Mouse (Mus musculus): ENCODE results near the gene Tox4. TPM values are rescaled to one million over a fixed set of nuclear protein-coding genes. Genes with fewer than 3 reads are reported as not detected.

The Tox4 gene
- polyA plus RNA-seq (2015; fragmentation: Nextera tagmentation; extraction: Ambion mirVana), result 42.8 and 43.2 TPM in 2 replicates

DNA sequence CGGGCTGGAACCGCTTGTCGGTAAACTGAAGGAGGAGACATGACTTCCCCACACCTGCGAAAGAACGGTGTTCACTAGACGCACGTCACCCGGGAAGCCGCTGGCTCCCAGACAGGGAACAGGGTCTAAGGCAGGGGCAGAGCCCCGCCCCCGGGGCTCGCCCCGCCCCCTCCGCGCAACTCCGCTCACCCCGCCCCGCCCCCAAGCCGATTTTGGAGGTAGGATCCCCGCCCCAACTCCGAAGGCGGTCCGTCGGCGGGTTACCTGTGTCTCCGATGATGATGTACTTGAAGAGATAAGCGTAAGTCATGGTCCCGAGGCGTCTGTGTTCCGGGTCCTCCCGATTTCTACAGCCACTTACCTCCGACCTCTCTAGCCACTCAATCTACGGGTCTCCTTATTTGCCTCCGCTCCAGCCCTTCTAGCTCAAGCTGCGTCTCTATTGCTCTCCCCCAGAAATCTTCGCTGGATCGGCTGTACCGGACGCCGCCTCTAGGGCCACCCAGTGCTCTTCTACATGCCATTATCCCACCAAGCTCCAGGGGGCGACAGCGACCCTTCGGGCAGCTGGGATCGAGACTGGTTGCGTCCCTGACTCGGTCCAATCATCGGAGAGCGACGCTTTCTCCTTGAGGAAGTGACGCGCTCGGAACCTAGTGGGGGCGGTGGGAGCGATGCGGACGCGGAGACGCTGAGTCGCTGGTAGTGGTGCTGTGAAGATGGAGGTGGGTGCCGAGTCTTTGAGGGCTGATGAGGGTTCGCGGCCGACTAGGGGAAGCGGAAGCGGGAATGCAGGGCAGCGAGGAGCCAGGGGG, at the start of gene Tox4, which contains the start of gene Rab2b:
TSS of gene Tox4 (plus strand) at position 215 of the 815 bp plus-strand sequence.
TSS of gene Rab2b (minus strand) at position 614 of the 815 bp plus-strand sequence.
- Histone ChIP-seq H3K9me3 (replicated peaks) (no peaks in the 10 kb centered on the region), H3K4me2 (replicated peaks) (peak within 1 kb of the TSS; percentile 64), H3K4me1 (peaks cover 8% of the 10 kb centered on the region), H3K27me3 (no peaks in the 10 kb centered on the region), H3K36me3 (peaks cover 8% of the 10 kb centered on the region), H3K9ac (peak within 1 kb of the TSS; percentile 84), H3K4me3 (replicated peaks) (peak within 1 kb of the TSS; percentile 92), H3K27ac (replicated peaks) (peak within 1 kb of the TSS; percentile 74)
- ATAC-seq (ENCODE audit: insufficient number of reproducible peaks, low FRiP score, low TSS enrichment, low read depth), result peak; percentile 97
- under 1% methylated on average over 65 of the region's 66 CpGs for WGBS

DNA sequence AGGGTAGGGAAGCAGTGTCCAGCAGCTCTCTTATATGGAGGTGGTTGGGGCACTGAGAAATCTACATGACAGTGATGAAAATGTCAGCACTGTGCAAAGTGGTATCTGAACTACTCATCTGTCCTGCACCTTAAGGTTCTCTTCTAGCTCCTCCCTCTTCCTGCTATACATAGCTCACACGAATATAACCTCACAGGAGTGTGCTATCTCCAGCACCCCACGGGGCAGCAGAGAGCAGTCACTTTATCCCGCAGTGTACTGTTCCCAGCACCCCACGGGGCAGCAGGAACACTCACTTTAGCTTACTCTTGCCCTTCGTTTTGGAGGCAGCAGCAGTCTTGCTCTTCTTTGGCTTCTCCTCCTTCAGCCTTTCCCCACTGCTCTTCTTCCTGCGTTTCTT, 46.7 kb upstream of the Tox4 start:
- H3K4me3 ChIP-seq (replicated peaks), result no peak overlapping the region
- H3K36me3 ChIP-seq, result peaks cover 93% of the 10 kb centered on the region
- no peaks in the 10 kb centered on the region for H3K27me3 ChIP-seq
- no peak for ATAC-seq (ENCODE audit: insufficient number of reproducible peaks, low FRiP score, low TSS enrichment, low read depth)
- no peak overlapping the region for H3K9ac ChIP-seq
- no peak overlapping the region for H3K27ac ChIP-seq (replicated peaks)
- WGBS, result 87% methylated on average over 6 of the region's 6 CpGs
- no peak overlapping the region for H3K4me2 ChIP-seq (replicated peaks)
- H3K9me3 ChIP-seq (replicated peaks), result no peaks in the 10 kb centered on the region
- no peaks in the 10 kb centered on the region for H3K4me1 ChIP-seq

DNA sequence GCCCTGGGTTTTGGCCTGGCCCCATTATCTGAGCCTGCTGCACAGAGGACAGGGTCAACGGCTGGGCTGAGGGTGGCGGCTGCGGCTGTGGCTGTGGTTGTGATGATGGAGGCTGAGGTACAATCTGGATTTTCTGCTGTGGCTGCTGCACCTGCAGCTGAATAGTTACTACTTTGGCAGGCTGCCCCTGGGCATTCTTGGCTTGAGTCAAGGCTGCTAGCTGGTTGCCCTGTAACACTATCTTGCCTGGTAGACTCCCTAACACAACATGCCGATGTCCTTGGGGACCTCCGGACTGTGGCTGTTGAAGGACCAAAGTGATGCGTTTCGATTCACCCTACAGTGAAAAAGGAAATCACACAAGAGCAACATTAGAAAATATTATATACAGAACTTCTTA, 43.8 kb upstream of the Tox4 start:
- no peak for ATAC-seq (ENCODE audit: insufficient number of reproducible peaks, low FRiP score, low TSS enrichment, low read depth)
- H3K9me3 ChIP-seq (replicated peaks), result no peaks in the 10 kb centered on the region
- no peak overlapping the region for H3K27ac ChIP-seq (replicated peaks)
- no peak overlapping the region for H3K9ac ChIP-seq
- H3K36me3 ChIP-seq, result peaks cover 73% of the 10 kb centered on the region
- H3K4me3 ChIP-seq (replicated peaks), result no peak overlapping the region
- no peak overlapping the region for H3K4me2 ChIP-seq (replicated peaks)
- H3K4me1 ChIP-seq, result no peaks in the 10 kb centered on the region
- WGBS, result 90% methylated on average over 7 of the region's 7 CpGs
- no peaks in the 10 kb centered on the region for H3K27me3 ChIP-seq

DNA sequence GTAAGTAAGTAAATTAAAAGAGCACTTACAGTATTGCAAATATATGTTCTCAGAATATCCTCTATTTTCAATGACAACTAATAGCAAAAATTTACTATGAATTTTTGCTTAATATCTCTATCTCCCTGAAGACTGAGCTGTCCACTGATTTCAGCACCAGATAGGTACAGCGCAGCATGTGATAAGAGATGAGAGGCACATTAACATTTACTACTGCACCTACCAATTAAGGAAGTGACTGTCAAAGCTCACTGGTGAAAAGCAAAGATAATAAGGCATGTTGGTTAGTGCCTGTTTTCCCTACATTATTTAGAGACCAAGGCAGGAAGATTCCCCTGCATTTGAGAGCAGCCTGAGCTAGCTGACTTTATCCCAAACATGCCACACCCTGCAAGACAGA, 42.7 kb upstream of the Tox4 start:
- Histone ChIP-seq H3K4me2 (replicated peaks) (no peak overlapping the region), H3K9ac (no peak overlapping the region), H3K4me3 (replicated peaks) (no peak overlapping the region), H3K9me3 (replicated peaks) (no peaks in the 10 kb centered on the region), H3K4me1 (no peaks in the 10 kb centered on the region), H3K36me3 (peaks cover 65% of the 10 kb centered on the region), H3K27me3 (no peaks in the 10 kb centered on the region), H3K27ac (replicated peaks) (no peak overlapping the region)
- no peak for ATAC-seq (ENCODE audit: insufficient number of reproducible peaks, low FRiP score, low TSS enrichment, low read depth)
- WGBS, result 92% methylated on average over 1 of the region's 1 CpGs

DNA sequence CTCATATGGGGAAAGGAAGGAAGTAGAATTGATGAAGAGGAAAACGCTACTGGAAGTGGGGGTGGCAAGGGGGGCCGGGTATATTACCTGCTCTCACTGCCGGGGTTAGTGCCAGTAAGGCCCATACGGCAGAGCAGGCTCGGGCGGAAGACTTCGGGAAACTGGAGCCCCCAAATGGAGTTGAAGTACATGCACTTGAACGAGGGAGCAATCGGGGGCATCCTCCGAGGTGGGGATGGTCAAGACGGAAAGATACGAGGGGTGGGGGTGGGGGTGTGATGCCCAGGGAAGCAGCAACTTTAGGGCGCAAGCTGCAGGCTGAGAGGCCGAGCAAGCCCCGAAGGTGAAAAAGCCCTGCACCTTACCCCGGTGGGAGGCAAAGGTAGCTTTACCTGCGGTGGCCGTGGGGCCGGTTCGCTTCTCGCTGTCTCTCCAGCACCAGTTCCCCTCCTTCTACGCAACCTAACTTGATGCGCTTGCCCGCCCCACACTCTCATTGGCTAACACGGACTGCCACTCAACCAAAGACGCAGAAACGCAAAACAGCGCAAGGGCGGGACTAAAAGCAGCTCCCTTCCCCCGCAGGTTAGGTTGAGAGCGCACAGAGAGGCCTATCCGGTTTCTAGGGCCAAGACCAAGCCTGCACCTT, 34.8 kb upstream of the Tox4 start:
- no peaks in the 10 kb centered on the region for H3K27me3 ChIP-seq
- H3K4me1 ChIP-seq, result peaks cover 16% of the 10 kb centered on the region
- peak overlapping the region; percentile 64 for H3K9ac ChIP-seq
- peak; percentile 97 for ATAC-seq (ENCODE audit: insufficient number of reproducible peaks, low FRiP score, low TSS enrichment, low read depth)
- peaks cover 3% of the 10 kb centered on the region; the same call in 1 of the 2 replicates for H3K36me3 ChIP-seq
- H3K9me3 ChIP-seq (replicated peaks), result no peaks in the 10 kb centered on the region
- under 1% methylated on average over 32 of the region's 32 CpGs for WGBS
- peak overlapping the region; percentile 84 for H3K27ac ChIP-seq (replicated peaks)
- peak overlapping the region; percentile 79 for H3K4me2 ChIP-seq (replicated peaks)
- H3K4me3 ChIP-seq (replicated peaks), result peak overlapping the region; percentile 79

DNA sequence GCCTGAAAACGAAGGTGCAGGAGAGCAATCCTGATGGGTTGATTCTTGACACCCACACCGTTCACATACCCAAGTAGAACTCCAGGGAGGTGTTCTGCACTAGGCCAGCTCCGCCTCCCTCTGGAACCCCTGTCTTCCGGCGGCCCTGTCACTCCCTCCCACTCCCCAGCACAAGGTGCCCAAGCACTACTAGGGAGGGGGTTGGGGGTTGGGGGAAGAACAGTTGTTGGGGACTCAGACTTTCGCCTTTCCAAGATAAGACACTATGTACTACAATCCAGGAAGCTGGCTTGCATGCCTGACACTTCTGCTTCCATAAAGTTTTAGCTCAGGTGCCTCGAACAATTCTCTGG, 34.3 kb upstream of the Tox4 start:
- Histone ChIP-seq H3K4me1 (peaks cover 16% of the 10 kb centered on the region), H3K4me3 (replicated peaks) (peak overlapping the region; percentile 79), H3K27ac (replicated peaks) (peak overlapping the region; percentile 84), H3K36me3 (peaks cover 3% of the 10 kb centered on the region; the same call in 1 of the 2 replicates), H3K9me3 (replicated peaks) (no peaks in the 10 kb centered on the region), H3K27me3 (no peaks in the 10 kb centered on the region), H3K4me2 (replicated peaks) (peak overlapping the region; percentile 79), H3K9ac (peak overlapping the region; percentile 64)
- 11% methylated on average over 7 of the region's 7 CpGs for whole genome bisulfite sequencing
- ATAC-seq (ENCODE audit: insufficient number of reproducible peaks, low FRiP score, low TSS enrichment, low read depth), result peak; percentile 76

DNA sequence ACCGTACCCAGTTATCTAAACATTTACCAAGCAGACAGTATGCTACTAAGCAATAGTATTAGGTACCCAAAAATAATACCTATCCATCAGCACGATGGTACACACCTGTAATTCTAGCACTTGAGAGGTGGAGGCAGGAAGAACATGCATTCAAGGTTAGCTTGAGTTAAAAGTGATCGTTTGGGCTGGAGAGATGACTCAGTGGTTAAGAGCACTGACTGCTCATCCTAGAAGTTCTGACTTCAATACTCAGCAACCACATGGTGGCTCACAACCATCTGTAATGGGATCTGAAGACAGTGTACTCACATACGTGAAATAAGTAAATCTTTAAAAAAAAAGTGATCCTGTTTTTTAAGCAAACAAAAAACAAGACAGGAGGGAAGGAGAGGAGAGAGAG, 32.8 kb upstream of the Tox4 start:
- Histone ChIP-seq H3K4me2 (replicated peaks) (no peak overlapping the region), H3K4me3 (replicated peaks) (no peak overlapping the region), H3K9me3 (replicated peaks) (no peaks in the 10 kb centered on the region), H3K9ac (no peak overlapping the region), H3K36me3 (no peaks in the 10 kb centered on the region; the same call in 1 of the 2 replicates), H3K27ac (replicated peaks) (no peak overlapping the region), H3K27me3 (no peaks in the 10 kb centered on the region), H3K4me1 (peaks cover 16% of the 10 kb centered on the region)
- WGBS, result 70% methylated on average over 4 of the region's 4 CpGs
- ATAC-seq (ENCODE audit: insufficient number of reproducible peaks, low FRiP score, low TSS enrichment, low read depth), result no peak

DNA sequence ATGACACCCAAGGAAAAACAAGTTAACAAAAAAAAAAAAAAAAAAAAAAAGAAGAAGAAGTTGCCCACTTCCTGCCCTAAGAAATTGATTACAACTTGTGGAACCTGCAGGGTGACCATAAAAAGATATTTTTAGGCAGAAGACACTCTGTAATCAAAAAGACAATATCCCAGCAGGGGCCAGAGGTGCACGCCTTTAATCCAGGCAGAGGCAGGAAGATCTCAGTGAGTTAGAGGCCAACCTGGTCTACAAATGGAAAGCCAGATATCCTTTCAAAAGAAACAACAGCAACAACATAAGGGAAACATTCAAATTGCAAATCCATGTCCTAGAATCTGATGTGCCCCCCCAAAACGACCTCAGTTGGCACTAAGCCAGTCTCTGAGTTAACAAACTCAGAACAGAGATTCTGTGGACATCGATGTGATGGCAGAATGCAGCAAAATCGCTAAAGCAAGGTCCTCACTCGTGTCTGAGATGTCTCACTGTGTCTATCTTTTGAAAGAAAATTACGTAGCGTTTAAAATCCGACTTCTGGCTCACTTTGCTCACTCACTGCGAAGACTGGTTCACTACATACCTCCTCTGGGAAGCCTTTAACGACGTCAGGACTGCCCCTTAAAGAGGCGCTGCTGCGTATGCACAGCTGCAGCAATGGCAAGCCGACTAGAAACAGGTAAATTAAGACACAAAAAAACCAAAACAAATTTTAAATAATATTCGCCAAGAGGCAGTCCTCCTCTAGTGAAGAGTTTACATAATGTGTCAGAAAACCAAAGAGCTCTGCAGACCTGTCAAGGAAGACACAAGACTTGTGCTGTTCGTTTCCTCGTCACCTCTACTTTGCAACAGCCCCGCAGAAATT, 22.4 kb upstream of the Tox4 start:
- peak overlapping the region; percentile 53 for H3K9ac ChIP-seq
- H3K36me3 ChIP-seq, result no peaks in the 10 kb centered on the region
- H3K27me3 ChIP-seq, result no peaks in the 10 kb centered on the region
- peak overlapping the region; percentile 73 for H3K4me3 ChIP-seq (replicated peaks)
- H3K4me2 ChIP-seq (replicated peaks), result peak overlapping the region; percentile 58
- peaks cover 14% of the 10 kb centered on the region for H3K4me1 ChIP-seq
- ATAC-seq (ENCODE audit: insufficient number of reproducible peaks, low FRiP score, low TSS enrichment, low read depth), result no peak
- H3K9me3 ChIP-seq (replicated peaks), result no peaks in the 10 kb centered on the region
- peak overlapping the region; percentile 94 for H3K27ac ChIP-seq (replicated peaks)
- WGBS, result 5% methylated on average over 18 of the region's 18 CpGs

DNA sequence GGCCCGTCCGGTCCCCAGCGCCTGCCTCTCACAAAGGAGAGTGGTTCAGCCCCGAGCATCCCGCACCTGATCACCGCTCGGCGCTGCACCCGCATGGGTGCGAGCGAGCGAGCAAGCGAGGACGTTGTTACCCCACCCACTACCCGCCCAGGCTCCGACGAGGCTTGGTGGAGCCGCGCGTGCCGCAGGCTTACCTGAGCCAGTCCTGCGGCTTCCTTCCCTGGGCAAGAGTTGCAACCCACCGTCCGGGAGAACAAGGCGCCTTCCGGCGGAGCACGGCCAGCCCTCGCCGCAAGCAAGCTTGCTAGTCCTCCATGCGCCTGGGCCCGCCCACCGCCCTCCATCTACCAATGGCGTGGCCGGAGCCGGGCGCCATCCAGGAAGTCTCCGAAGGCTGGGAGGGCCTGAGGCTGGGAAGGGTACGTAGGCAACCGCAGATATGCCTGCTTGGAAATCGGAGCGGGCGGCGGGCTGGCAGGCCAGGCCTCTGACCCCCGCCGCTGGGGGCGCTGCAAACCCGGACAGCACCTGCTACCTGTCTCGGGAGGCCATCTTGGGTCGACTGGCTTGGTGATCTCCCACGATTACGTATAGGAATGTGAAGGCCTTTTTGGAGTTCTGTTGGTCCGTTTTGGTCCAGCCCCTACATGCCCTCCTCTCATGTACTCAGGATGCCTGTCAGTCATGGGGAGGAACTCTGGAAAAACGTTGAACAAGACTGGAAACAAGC, 21.3 kb upstream of the Tox4 start, which contains the start of gene Chd8:
TSS of gene Chd8 (minus strand) at position 297 of the 730 bp plus-strand sequence.
- Histone ChIP-seq H3K9me3 (replicated peaks) (no peaks in the 10 kb centered on the region), H3K27me3 (no peaks in the 10 kb centered on the region), H3K9ac (peak within 1 kb of the TSS; percentile 53), H3K4me1 (peaks cover 14% of the 10 kb centered on the region), H3K4me3 (replicated peaks) (peak within 1 kb of the TSS; percentile 73), H3K36me3 (no peaks in the 10 kb centered on the region), H3K4me2 (replicated peaks) (peak within 1 kb of the TSS; percentile 58), H3K27ac (replicated peaks) (peak within 1 kb of the TSS; percentile 94)
- WGBS, result under 1% methylated on average over 54 of the region's 54 CpGs
- ATAC-seq (ENCODE audit: insufficient number of reproducible peaks, low FRiP score, low TSS enrichment, low read depth), result peak; percentile 100

DNA sequence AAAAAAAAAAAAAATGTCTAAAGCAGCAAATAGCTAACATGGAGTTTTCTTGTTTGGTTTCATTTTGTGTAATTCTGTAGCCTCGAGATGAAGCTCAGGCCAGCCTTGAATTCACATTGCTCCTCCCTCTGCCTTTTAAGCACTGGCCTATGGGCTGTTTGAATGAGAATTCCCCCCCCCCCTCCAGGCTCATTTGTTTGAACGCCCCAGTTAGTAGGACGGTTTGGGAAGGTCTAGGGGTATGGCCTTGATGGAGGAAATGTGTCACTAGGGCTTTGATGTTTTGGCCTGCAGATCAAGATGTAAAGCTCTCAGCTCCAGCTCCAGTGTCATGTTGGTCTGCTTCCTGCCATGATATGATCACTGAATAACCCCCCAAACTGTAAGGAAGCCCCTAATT, 6.2 kb upstream of the Tox4 start:
- 69% methylated on average over 3 of the region's 3 CpGs for WGBS
- no peak overlapping the region for H3K4me2 ChIP-seq (replicated peaks)

More for the DNA sequence above, 6.2 kb upstream of the Tox4 start:
- H3K27me3 ChIP-seq, result no peaks in the 10 kb centered on the region
- H3K36me3 ChIP-seq, result peaks cover 13% of the 10 kb centered on the region
- no peaks in the 10 kb centered on the region for H3K9me3 ChIP-seq (replicated peaks)
- ATAC-seq (ENCODE audit: insufficient number of reproducible peaks, low FRiP score, low TSS enrichment, low read depth), result no peak
- no peaks in the 10 kb centered on the region for H3K4me1 ChIP-seq
- H3K9ac ChIP-seq, result no peak overlapping the region
- no peak overlapping the region for H3K27ac ChIP-seq (replicated peaks)
- H3K4me3 ChIP-seq (replicated peaks), result no peak overlapping the region
